ENCODE assay signal across 11 mouse cellular contexts in the genomic region with DNA sequence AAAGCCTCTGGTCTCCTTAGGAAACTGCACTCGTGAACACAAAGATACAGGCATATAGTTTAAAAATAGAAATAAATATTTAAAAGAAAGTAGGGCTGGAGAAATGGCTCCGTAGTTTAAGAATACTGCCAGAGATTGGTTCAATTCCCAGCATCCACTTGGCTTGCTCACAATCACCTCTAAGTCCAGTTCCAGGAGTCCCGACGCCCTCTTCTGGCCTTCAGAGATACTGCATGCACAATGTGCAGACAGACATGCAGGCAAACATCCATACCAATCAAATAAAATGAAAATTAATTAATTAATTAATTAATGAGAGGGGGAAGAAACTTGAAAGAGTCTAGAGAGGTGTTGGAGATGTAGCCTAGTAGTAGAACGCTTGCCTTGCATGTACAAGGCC.
DNase-seq lines count a peak whose midpoint lies in the region; ATAC-seq and TF ChIP-seq lines count a peak whose summit lies in the region.
"Had no signal": no experiment of that assay in that cellular context is flagged by ENCODE, and none has a peak within 500 bp of the region (broad histone marks: within the 10 kb centered on the region; RNA-seq: fewer than 3 reads in every experiment).

No protein-coding gene starts in this region.

- H3K36me3 ChIP-seq in kidney, embryonic 14.5 days (ENCODE audit: control insufficient read depth, insufficient read depth, low read length): no peaks in the 10 kb centered on the region
- H3K36me3 ChIP-seq in ES-E14 (ENCODE audit: control insufficient read depth, insufficient read depth, low read length, poor library complexity, severe bottlenecking): no peaks in the 10 kb centered on the region
- H3K36me3 ChIP-seq in heart, embryonic 11.5 days (ENCODE audit: control insufficient read depth, insufficient read depth, low read length): no peaks in the 10 kb centered on the region
- H3K36me3 ChIP-seq: neural tube, embryonic 13.5 days had no signal

- no peaks in the 10 kb centered on the region for H3K9me3 ChIP-seq in kidney, embryonic 14.5 days (ENCODE audit: control insufficient read depth, low read length)
- H3K9me3 ChIP-seq in ES-E14 (ENCODE audit: control insufficient read depth, insufficient read depth, low read depth, low read length): no peaks in the 10 kb centered on the region
- H3K9me3 ChIP-seq in heart, embryonic 11.5 days (replicated peaks; ENCODE audit: control insufficient read depth, low read length): no peaks in the 10 kb centered on the region
- H3K9me3 ChIP-seq: neural tube, embryonic 13.5 days had no signal

- H3K27ac ChIP-seq in kidney, embryonic 14.5 days (ENCODE audit: low read depth, low read length): no peak overlapping the region
- H3K27ac ChIP-seq in ES-E14 (ENCODE audit: insufficient read depth, low read depth, low read length, poor library complexity, severe bottlenecking): no peak overlapping the region
- no peak overlapping the region for H3K27ac ChIP-seq in heart, embryonic 11.5 days (ENCODE audit: low read depth, low read length)

- H3K4me1 ChIP-seq in kidney, embryonic 14.5 days (ENCODE audit: control insufficient read depth, insufficient read depth, low read length): peaks cover 33% of the 10 kb centered on the region
- peaks cover 0 to 10% of the 10 kb centered on the region in 2 experiments; a peak in 2 of 4 replicates for H3K4me1 ChIP-seq in ES-E14 (ENCODE audit: control insufficient read depth in 2 of 2, insufficient read depth in 2 of 2, low read length in 2 of 2, poor library complexity in 1 of 2)
- peaks cover 17% of the 10 kb centered on the region for H3K4me1 ChIP-seq in heart, embryonic 11.5 days (ENCODE audit: control insufficient read depth, insufficient read depth, low read length)

- no peak overlapping the region for H3K4me3 ChIP-seq in kidney, embryonic 14.5 days (ENCODE audit: low read length)
- no peak overlapping the region for H3K4me3 ChIP-seq in ES-E14 (ENCODE audit: insufficient read depth in 1 of 2, low read depth in 1 of 2, low read length in 2 of 2, poor library complexity in 1 of 2, severe bottlenecking in 1 of 2)
- no peak overlapping the region for H3K4me3 ChIP-seq in heart, embryonic 11.5 days (ENCODE audit: low read depth, low read length)

- peak; percentile 3 for DNase-seq in CD4-positive, CD25-positive, alpha-beta regulatory T cell, adult 2 months (ENCODE audit: low read depth, low spot score)
- DNase-seq in kidney, postnatal 10 days: peak; percentile 44
- no peak for DNase-seq in ES-E14 (ENCODE audit: low read depth, low spot score)
- DNase-seq in kidney, postnatal 14 days: peak; percentile 31
- no peak for DNase-seq in cerebellum, postnatal 4 days (ENCODE audit: low spot score in 2 of 2)
- DNase-seq: gastrocnemius, postnatal 14 days; thymus, postnatal 25 days had no signal

- 0 out of 2 replicates have a peak, but pooled peaks cover 3% of the 10 kb centered on the region for H3K27me3 ChIP-seq in kidney, embryonic 14.5 days (ENCODE audit: control insufficient read depth, insufficient read depth, low read length)
- H3K27me3 ChIP-seq in heart, embryonic 11.5 days (ENCODE audit: control insufficient read depth, insufficient read depth, low read length): peaks cover 7% of the 10 kb centered on the region; the same call in 1 of the 2 replicates

- WGBS in kidney, embryonic 14.5 days: 42% methylated on average over 5 of the region's 5 CpGs
- WGBS in heart, embryonic 11.5 days (ENCODE audit: insufficient replicate concordance): 40% methylated on average over 5 of the region's 5 CpGs

- H3K4me2 ChIP-seq in kidney, embryonic 14.5 days (replicated peaks; ENCODE audit: low read depth, low read length): no peak overlapping the region; the same call in 1 of the 2 replicates
- no peak overlapping the region for H3K4me2 ChIP-seq in heart, embryonic 11.5 days

- no peak overlapping the region for H3K9ac ChIP-seq in kidney, embryonic 14.5 days (ENCODE audit: low read depth, low read length)
- no peak overlapping the region for H3K9ac ChIP-seq in ES-E14 (ENCODE audit: insufficient read depth, low read depth, low read length, poor library complexity, severe bottlenecking)
- H3K9ac ChIP-seq in heart, embryonic 11.5 days (ENCODE audit: low read depth, low read length): no peak overlapping the region

- no peak for ATAC-seq in CD4-positive, CD25-positive, alpha-beta regulatory T cell, adult 4 months
- ATAC-seq in kidney, embryonic 14.5 days (ENCODE audit: low FRiP score, low TSS enrichment): no peak
- no peak for ATAC-seq in heart, embryonic 11.5 days (replicated peaks; ENCODE audit: insufficient number of reproducible peaks, low FRiP score, low TSS enrichment)

- in situ Hi-C loops in ES-E14 (cut with MboI; ENCODE audit: low sequenced_read_pairs in 2 of 2, unreplicated experiment in 2 of 2): no loop called here

TF ChIP-seq in ES-E14, 5 proteins besides CTCF, POLR2A, EP300 and RAD21:
- peak; percentile 73; the same call in 1 of the 2 replicates for TF ChIP-seq ZC3H11A (IDR thresholded peaks at IDR 0.05; ENCODE audit: borderline replicate concordance, low read depth, low read length)
- no peak for TF ChIP-seq CHD2 (IDR thresholded peaks at IDR 0.05; ENCODE audit: low read depth, low read length)
- TF ChIP-seq HCFC1 (IDR thresholded peaks at IDR 0.05; ENCODE audit: borderline replicate concordance, insufficient read depth, low read length): no peak
TF ChIP-seq in ES-E14: peak in this region for 1.

Comparison
In these comparisons a context has a peak if more than half of its experiments do, and no peak if none do; other contexts are left out.
1. DNase-seq: peak in CD4-positive, CD25-positive, alpha-beta regulatory T cell, adult 2 months (single experiment), kidney, postnatal 10 days (single experiment) and kidney, postnatal 14 days (single experiment); none in ES-E14 (single experiment) and cerebellum, postnatal 4 days (0 of 2).